Mouse (Mus musculus): ENCODE data around the gene Ikzf1.

- TF ChIP-seq CTCF (IDR thresholded peaks at IDR 0.05) (no peak), POLR2A (IDR thresholded peaks at IDR 0.05; ENCODE audit: insufficient read depth, low read depth, low read length) (no peak)
These were observed 23.4 kb downstream of the Ikzf1 start for GRCm38 (mm10) chr11:11708154-11708719.
